Mouse (Mus musculus): ENCODE data around the gene Aldh3a1. TPM values are rescaled to one million over a fixed set of nuclear protein-coding genes. Genes with fewer than 3 reads are reported as not detected.
"Not testable (repeated sequence)": the region's sequence is repeated elsewhere in the genome, so short reads cannot be mapped to it uniquely, and the experiment has no call there.

Aldh3a1 gene
- polyA plus RNA-seq, 1 experiment from 2014 or later, result not detected

DNA sequence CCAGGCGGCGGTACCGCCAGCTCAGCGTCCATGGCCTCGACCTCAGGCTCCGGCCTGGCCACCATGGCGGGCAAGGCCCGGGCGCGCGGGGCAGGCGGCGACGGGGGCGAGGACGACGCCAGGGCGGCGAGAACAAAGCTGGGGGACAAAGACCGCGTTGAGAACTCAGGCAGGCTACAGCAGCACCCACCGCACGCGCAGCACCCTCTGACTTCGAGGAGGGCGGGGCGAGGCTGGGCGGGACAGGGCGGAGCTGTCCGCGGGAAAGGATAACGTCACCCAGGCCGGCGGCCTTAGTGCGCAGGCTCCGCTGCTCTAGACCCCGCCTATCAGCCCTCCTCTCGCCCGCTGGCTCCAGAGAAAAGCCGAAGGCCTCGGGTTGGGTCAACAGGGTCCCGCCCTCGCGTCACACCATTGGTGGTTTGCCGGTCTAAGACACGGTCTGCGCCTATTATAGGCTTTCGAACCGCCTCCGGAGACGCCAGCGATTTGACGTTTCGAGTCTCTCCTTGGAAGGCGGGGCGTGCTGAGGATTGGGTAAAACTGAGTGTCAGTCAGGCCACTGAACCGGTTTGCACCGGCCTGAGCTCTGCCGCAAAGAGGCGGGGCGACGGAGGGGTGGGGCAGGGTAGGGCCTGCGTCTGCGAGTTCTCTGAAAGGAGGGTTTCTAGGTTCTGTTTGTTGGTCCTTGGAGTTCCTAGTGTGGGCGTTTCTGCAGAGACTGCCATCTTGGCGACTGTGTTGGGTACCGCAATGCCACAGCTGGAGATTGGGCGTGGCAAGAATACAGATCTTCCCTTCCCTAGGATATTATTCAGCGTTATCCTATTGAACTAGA is 32.3 kb upstream of the Aldh3a1 start, which contains the start of gene Usp22:
Gene Usp22, minus strand, starts transcription at position 235 of the 838 bp plus-strand sequence.
- peak within 1 kb of the TSS; percentile 95 for H3K4me3 ChIP-seq (replicated peaks)
- peak within 1 kb of the TSS; percentile 100 for H3K9ac ChIP-seq (replicated peaks)
- peaks cover 4% of the 10 kb centered on the region; the same call in 1 of the 2 replicates for H3K36me3 ChIP-seq
- ATAC-seq, result peak; percentile 98
- peak within 1 kb of the TSS; percentile 80 for H3K4me2 ChIP-seq (replicated peaks)
- peaks cover 41% of the 10 kb centered on the region for H3K4me1 ChIP-seq (replicated peaks)
- no peaks in the 10 kb centered on the region for H3K9me3 ChIP-seq
- peak within 1 kb of the TSS; percentile 98 for H3K27ac ChIP-seq
- no peaks in the 10 kb centered on the region for H3K27me3 ChIP-seq
- WGBS, result under 1% methylated on average over 68 of the region's 69 CpGs

DNA sequence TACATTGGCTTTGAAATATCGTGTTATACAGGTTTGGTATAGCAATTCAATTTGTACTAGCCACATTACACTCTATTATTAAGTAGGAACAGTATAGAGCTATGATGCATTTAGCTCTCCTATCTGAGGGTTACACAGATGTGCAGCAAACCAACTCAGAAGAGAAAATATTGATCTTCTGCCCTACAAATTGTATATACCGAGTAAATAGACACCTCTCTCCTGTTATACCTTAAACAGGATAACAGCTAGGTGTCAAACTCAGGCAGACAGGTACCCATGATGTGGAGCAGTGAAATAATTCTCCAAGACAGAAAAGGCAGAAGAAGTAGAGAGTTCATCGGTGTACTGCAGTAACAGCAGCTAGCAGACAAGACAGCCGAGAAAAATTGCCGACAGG is 31.6 kb upstream of the Aldh3a1 start:
- Histone ChIP-seq H3K9me3 (no peaks in the 10 kb centered on the region), H3K27me3 (no peaks in the 10 kb centered on the region), H3K4me1 (replicated peaks) (peaks cover 34% of the 10 kb centered on the region), H3K36me3 (peaks cover 4% of the 10 kb centered on the region; the same call in 1 of the 2 replicates), H3K27ac (peak overlapping the region; percentile 87), H3K4me3 (replicated peaks) (0 out of 2 replicates have a peak overlapping the region, but pooled peaks have one; percentile 2), H3K4me2 (replicated peaks) (peak overlapping the region; percentile 46), H3K9ac (replicated peaks) (no peak overlapping the region)
- 77% methylated on average over 5 of the region's 5 CpGs for WGBS
- no peak for ATAC-seq

DNA sequence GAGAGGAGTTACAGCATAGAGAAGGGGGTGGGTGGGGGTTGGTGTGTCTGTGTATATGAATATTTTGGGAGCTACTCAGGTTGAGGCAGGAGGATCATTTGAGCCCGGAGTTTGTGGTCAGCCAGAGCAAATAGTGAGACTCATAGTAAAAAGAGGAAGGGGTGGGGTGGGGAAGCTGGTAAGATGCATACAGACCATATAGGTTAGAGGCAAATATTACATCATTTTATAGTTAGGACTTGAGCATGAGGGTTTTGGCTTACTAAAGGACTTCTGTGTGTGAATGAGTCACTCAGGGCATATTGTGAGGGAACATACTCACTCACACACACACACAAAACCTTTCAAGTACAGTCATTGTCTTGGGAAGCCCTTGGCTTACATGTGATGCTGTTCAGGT is 31.0 kb upstream of the Aldh3a1 start:
- no peaks in the 10 kb centered on the region for H3K9me3 ChIP-seq
- WGBS, result 92% methylated on average over 1 of the region's 1 CpGs
- no peak overlapping the region; the same call in 1 of the 2 replicates for H3K4me2 ChIP-seq (replicated peaks)
- H3K27ac ChIP-seq, result peak overlapping the region; percentile 87
- H3K4me1 ChIP-seq (replicated peaks), result peaks cover 28% of the 10 kb centered on the region
- H3K27me3 ChIP-seq, result no peaks in the 10 kb centered on the region
- peaks cover 4% of the 10 kb centered on the region; the same call in 1 of the 2 replicates for H3K36me3 ChIP-seq
- no peak overlapping the region for H3K9ac ChIP-seq (replicated peaks)
- no peak for ATAC-seq
- no peak overlapping the region for H3K4me3 ChIP-seq (replicated peaks)

DNA sequence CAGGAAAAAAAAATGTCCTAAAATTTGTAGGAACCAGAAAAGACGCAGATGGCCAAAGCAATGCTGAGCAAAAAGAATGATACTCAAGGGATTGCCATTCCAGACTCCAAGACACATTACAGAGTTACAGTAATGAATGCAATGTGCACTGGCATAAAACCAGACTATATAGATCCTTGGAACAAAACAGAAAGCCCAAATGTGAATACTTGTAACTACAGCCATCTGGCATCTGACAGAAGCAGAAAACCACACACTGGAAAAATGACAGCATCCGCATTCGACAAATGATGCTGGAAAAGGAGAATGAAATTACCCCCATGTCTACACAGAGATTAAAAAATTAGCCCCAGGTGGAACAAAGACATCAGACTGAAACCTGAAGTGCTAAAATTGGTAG is 27.0 kb upstream of the Aldh3a1 start:
- no peak for ATAC-seq
- no peak overlapping the region for H3K4me3 ChIP-seq (replicated peaks)
- 88% methylated on average over 3 of the region's 3 CpGs for WGBS
- H3K4me1 ChIP-seq (replicated peaks), result peaks cover 5% of the 10 kb centered on the region
- H3K36me3 ChIP-seq, result no peaks in the 10 kb centered on the region
- no peaks in the 10 kb centered on the region for H3K9me3 ChIP-seq
- no peak overlapping the region for H3K27ac ChIP-seq
- H3K9ac ChIP-seq (replicated peaks), result no peak overlapping the region
- H3K4me2 ChIP-seq (replicated peaks), result no peak overlapping the region
- H3K27me3 ChIP-seq, result no peaks in the 10 kb centered on the region

DNA sequence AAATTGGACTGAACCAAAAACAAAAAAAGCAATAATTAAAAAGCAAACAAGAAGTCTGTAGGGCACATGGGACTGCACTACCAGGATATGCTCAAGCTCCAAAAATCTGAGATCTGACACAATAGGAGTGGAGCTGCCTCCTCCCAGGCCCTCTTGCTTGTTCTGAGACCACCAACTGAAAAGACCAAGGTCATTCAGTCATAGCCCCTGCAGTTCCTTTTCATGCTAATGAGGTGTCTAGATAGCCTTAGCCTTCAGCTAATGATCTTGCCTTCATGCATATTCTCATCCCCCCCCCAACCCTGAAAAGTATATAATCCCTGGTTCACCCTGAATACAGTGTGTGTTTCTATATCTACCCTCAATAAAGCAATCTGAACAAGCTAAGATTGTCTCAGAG is 25.7 kb upstream of the Aldh3a1 start:
- Histone ChIP-seq H3K4me2 (replicated peaks) (no peak overlapping the region), H3K36me3 (no peaks in the 10 kb centered on the region), H3K27ac (no peak overlapping the region), H3K4me1 (replicated peaks) (no peaks in the 10 kb centered on the region), H3K9me3 (no peaks in the 10 kb centered on the region), H3K9ac (replicated peaks) (no peak overlapping the region), H3K27me3 (no peaks in the 10 kb centered on the region), H3K4me3 (replicated peaks) (no peak overlapping the region)
- ATAC-seq, result no peak

DNA sequence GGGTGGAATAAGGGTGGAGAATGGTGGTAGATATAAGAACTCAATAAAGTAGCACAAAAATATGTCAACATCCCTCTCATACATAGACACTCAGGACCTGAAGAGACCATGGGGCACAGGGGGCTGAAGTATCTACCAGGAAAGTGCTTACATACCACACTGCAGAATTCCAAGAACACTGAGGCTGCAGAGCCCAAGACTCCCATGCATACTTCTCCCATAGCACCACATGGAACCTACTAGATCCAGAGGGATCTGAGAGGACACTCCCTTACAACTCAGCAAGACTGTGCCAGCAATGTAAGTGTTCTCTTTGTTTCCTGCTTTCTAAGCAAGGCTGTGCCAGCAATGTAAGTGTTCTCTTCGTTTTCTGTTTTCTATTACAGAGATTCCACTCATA is 23.5 kb upstream of the Aldh3a1 start:
- WGBS, result 78% methylated on average over 1 of the region's 1 CpGs
- Histone ChIP-seq H3K36me3 (no peaks in the 10 kb centered on the region), H3K9me3 (no peaks in the 10 kb centered on the region), H3K9ac (replicated peaks) (no peak overlapping the region), H3K4me3 (replicated peaks) (no peak overlapping the region), H3K27me3 (no peaks in the 10 kb centered on the region), H3K27ac (no peak overlapping the region), H3K4me1 (replicated peaks) (no peaks in the 10 kb centered on the region), H3K4me2 (replicated peaks) (no peak overlapping the region)
- no peak for ATAC-seq

DNA sequence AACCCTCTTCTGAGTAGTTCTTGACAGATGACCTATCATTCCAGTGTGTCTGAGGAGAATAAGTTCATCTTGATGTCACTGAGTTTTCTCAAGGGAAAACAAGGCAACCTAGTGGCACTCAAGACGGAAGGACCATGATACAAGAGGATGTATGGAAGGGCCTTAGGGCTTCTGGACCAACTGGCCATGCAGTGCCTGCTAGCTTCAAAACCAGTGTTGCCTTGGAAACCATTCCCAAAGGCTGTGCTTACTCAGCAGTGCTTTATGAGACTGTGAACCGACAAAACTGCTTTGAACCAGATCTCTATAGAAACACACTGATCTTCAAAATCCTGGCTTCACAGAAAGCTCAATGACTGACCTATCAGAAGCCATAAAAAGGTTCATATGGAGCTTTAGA is 16.6 kb upstream of the Aldh3a1 start:
- Histone ChIP-seq H3K9me3 (no peaks in the 10 kb centered on the region), H3K9ac (replicated peaks) (no peak overlapping the region), H3K4me1 (replicated peaks) (peaks cover 6% of the 10 kb centered on the region; the same call in 1 of the 2 replicates), H3K27me3 (no peaks in the 10 kb centered on the region), H3K4me3 (replicated peaks) (no peak overlapping the region), H3K4me2 (replicated peaks) (no peak overlapping the region), H3K36me3 (no peaks in the 10 kb centered on the region), H3K27ac (no peak overlapping the region)
- ATAC-seq, result no peak
- WGBS, result 47% methylated on average over 2 of the region's 2 CpGs

DNA sequence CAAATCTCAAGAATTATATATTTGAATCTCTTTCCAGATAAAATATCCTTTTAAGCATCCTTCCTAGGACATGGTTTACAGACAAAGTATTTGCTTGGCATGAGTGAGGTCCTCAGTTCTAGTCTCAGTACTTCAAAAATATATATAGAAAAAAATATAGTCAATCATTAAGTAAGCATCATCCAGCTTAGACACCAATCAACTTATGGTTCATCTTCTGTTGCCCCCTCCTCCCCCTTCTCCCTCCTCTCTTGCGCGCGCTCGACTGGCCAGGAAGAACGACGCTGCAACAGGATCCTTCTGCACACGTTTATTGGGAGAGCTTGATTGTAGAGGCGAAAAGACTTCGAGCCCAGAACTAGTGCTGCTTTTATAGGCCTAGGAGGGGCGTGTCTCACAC is 15.2 kb upstream of the Aldh3a1 start:
- H3K36me3 ChIP-seq; H3K27me3 ChIP-seq; H3K27ac ChIP-seq; H3K4me1 ChIP-seq (replicated peaks); H3K4me2 ChIP-seq (replicated peaks); H3K9me3 ChIP-seq; H3K9ac ChIP-seq (replicated peaks); H3K4me3 ChIP-seq (replicated peaks); ATAC-seq: not testable (repeated sequence)
- WGBS, result 92% methylated on average over 7 of the region's 10 CpGs

DNA sequence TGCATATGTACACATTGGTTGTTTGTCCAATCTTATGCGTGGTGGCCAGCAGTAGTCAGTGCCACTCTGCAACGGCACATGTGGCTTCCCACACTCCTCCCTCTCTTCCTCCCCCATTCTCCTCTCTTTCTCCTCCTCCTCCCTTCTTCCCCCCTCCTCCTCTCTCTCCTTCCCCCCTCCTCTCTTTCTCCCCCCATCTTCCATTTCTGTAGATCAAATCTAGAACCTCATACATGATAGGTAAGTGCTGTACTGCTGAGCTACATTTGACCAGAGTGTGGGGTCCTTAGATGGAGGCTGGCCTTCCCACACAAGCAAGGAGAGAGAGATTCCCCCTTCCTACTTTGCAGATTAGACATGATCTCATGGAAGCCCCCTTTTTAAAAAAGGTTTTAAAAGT is 14.6 kb upstream of the Aldh3a1 start:
- Histone ChIP-seq H3K9ac (replicated peaks) (no peak overlapping the region), H3K4me3 (replicated peaks) (no peak overlapping the region), H3K27ac (no peak overlapping the region), H3K9me3 (no peaks in the 10 kb centered on the region), H3K4me2 (replicated peaks) (no peak overlapping the region), H3K27me3 (no peaks in the 10 kb centered on the region), H3K4me1 (replicated peaks) (peaks cover 6% of the 10 kb centered on the region; the same call in 1 of the 2 replicates), H3K36me3 (no peaks in the 10 kb centered on the region)
- 90% methylated on average over 2 of the region's 2 CpGs for WGBS
- no peak for ATAC-seq

DNA sequence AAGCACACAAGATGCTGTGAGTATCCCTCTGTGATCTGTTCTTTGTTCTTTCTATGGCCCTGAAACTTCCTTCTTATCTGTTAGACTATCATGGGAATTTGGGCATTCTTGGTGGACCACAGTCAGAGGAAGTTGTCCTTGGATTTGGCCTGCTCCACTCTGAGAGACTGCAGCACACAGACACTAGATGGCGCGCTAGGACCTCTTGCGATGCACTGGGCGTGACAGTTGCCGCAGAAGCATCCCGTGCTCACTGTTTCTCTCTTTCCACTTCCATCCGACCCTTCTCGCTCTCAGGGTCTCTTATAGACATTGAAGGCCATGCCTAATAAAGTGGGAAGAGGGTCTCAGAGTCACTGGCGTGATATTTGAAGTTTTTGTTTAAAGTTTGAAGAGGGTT is 13.9 kb upstream of the Aldh3a1 start:
- Histone ChIP-seq H3K36me3 (no peaks in the 10 kb centered on the region), H3K4me3 (replicated peaks) (no peak overlapping the region), H3K27me3 (no peaks in the 10 kb centered on the region), H3K4me1 (replicated peaks) (peaks cover 6% of the 10 kb centered on the region; the same call in 1 of the 2 replicates), H3K4me2 (replicated peaks) (no peak overlapping the region), H3K9me3 (no peaks in the 10 kb centered on the region), H3K9ac (replicated peaks) (no peak overlapping the region), H3K27ac (no peak overlapping the region)
- WGBS, result 16% methylated on average over 9 of the region's 9 CpGs
- ATAC-seq, result peak; percentile 66; the same call in 1 of the 2 replicates

DNA sequence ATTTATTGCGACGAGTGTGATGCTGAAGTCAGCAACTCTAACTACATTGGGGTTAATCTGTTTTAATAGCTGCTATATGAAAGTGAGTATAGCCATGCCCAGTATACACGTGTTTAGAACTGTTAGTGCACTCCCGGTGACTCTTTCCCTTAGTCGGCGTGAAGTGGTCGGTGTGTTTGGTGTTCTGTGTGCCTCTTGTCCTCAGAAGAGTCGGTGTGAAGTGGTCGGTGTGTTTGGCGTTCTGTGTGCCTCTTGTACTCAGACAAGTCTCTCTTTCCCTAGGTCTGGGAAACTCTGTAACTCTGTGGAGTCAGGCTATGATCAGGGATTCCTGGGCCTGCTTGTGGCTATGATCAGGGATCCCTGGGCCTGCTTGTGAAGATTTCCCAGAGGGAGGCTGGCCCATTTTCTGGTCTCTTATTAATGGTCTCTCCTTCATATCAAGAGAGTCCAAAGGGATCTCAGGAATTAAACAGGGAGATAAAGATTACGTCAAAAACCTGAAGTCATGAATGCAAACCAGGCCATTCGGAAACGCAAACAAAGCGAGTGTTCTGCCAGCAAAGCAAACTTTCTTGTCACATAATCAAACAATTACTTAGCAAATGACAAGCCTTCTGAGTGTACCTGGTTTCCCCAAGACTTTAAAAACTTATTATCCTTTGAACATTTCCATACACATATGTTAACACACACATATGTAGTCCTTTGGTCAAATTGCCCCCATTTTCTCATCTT is 10.6 kb upstream of the Aldh3a1 start:
- ATAC-seq, result no peak
- no peak overlapping the region for H3K9ac ChIP-seq (replicated peaks)
- no peaks in the 10 kb centered on the region for H3K9me3 ChIP-seq
- H3K36me3 ChIP-seq, result no peaks in the 10 kb centered on the region
- no peak overlapping the region for H3K4me3 ChIP-seq (replicated peaks)
- H3K4me1 ChIP-seq (replicated peaks), result no peaks in the 10 kb centered on the region
- H3K27me3 ChIP-seq, result no peaks in the 10 kb centered on the region
- 83% methylated on average over 14 of the region's 14 CpGs for WGBS
- no peak overlapping the region for H3K27ac ChIP-seq
- H3K4me2 ChIP-seq (replicated peaks), result no peak overlapping the region

DNA sequence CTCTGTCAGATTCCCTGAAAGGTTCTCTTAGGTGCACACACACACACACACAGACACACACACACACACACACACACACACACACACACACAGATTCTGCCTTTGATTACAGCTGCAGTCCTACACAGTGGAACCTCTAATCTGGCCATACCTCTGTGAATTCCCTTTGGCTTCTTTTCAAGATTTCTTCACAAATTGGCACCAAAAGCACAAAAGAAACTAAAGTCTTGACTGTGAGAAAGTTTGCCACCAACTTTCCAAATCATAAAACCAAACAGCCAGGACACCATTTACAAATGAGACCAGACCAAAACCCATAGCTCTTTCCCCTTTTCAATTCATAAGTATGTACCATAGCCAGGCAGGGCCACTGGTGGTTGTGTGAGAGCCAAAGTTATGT is 9.4 kb upstream of the Aldh3a1 start:
- H3K4me2 ChIP-seq (replicated peaks), result no peak overlapping the region
- no peaks in the 10 kb centered on the region for H3K9me3 ChIP-seq
- no peaks in the 10 kb centered on the region for H3K4me1 ChIP-seq (replicated peaks)
- no peak overlapping the region for H3K9ac ChIP-seq (replicated peaks)
- H3K4me3 ChIP-seq (replicated peaks), result no peak overlapping the region
- no peak for ATAC-seq
- no peaks in the 10 kb centered on the region for H3K27me3 ChIP-seq
- no peak overlapping the region for H3K27ac ChIP-seq
- no peaks in the 10 kb centered on the region for H3K36me3 ChIP-seq

Measured in midbrain, embryonic 13.5 days (tissue).